Mouse (Mus musculus): ENCODE measurements around the gene Tmem205. TPM values are rescaled to one million over a fixed set of nuclear protein-coding genes. Genes with fewer than 3 reads are reported as not detected.

Tmem205 gene
- polyA plus RNA-seq, 1 experiment = 101 TPM

DNA sequence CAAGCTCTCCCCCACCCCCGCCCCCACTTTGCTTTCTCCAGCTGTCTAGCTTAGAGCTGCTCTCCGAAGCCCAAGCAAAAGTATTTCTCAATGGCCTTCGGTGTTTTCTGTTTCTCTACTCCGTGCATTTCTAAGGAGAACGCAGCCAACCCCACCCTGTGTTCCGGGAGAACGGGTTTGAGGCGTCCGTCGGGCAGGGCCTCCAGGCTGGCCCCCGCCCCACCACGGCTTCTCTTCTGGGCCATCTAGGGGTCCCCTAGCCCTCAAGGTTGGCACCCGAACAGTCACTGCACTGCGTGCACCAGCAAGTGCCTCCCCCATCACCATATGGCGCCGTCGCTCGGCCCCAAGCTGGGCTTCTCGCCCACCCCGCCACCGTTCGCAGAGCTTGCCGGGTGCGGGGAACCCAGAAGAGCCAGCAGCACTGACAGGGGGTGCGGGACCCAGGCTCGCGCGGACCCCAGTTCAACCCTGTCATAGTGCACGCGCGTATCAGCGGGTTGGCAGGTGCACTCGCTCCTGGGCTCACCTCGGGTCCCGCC is 9.8 kb downstream of the Tmem205 start:
- peak; percentile 45 for DNase-seq (ENCODE audit: low spot score)

DNA sequence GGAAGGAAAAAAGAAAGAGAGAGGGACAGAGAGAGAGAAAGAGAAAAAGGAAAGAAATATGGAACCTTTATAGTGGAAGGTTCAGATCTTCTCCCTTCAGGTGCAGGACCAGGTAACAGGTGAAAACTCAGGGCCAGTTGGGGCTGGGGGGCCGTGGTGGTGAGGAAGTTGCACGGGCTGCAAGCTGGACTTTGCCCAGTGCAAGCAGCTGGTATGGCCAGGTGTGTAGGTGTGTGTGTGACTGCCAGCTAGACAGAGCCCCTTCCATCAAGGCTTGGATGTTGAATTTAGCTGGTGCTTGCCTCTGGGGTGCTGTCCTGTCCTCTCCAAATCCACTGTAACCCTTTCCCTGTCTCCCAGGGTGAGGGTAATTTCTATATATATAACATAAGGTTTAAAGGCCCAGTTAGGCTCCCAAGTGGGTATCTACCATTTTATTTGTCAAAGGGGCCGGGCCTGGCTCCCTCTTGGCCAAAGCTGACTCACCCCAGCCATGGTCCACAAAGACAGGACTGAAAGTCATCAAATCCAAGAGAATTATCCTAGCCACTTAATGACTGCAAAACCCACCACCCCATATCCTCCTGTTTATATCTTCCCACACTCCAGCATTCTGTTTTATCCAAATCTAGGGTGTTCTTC is 10.4 kb downstream of the Tmem205 start:
- DNase-seq (ENCODE audit: low spot score) = no peak

DNA sequence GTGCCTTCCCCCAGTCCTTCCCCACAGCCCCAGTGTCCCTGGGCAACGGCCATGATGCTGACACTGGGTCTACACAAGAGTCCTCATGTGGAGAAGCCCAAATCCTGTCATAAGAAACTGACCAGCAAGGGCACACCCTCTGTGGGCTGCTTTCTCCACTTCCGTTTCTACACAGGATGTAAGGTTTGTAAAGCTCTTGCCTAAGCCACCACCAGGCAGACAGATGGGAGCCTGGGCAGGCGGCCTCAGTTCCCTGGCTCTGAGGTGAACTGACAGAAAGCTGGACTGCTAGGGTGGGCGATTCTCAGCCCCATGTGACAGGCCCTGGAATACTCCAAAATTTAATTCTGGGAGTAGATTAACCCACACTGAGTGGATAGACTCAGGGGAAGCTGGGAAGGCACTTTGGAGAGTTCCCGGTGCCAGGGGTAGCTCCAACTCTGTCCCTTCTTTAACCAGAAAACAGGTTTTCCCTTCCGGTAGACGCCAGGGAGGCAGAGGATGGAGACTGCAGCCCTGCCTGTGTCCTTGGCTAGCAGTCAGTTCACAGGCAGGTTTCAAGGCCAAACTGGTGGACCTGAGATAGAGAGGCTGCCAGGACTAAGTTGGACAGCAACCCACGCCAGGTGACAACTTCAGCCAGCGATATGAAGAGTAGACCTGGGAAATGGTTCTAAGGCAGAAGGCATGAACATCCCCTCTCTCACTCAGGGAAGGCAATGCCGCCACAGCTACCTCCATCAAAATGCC is 17.7 kb downstream of the Tmem205 start:
- DNase-seq (ENCODE audit: low spot score) = no peak

DNA sequence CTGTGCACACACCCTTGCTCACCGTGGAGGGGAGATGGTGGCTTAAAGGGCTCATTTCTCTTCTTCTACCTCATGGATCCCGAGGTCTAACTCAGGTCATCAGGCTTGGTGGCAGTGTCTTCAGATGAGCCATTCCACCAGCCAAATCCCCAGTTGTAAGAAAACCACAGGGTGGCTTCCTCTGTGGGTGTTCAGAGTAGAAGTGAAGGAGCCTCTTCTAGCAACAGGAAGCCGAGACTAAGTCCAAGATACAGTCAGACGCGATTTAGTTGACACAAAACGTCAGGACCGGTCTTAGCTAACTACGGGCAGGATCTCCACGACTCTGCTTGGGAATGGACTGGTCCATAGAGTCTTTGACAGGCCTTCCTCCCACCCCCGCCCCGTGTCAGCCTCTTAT is 19.1 kb downstream of the Tmem205 start:
- DNase-seq (ENCODE audit: low spot score) = no peak

DNA sequence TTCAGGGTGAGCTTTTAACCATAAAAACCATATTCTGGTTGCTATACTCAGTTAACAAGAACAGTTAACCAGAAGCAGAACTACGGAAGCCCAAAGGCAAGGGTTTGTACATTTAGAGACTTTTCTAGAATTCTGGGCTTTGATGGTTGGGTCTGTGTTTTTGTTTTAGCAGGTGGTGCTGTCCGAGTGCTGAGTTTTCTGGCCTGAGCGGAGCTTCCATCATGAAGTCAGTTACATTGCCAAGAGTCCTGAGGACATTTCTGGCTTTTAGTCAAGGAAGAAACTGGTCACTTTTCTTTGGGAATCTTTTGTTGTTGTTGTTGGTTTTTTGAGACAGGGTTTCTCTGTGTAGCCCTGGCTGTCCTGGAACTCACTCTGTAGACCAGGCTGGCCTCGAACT is 23.3 kb downstream of the Tmem205 start:
- DNase-seq (ENCODE audit: low spot score) = no peak

DNA sequence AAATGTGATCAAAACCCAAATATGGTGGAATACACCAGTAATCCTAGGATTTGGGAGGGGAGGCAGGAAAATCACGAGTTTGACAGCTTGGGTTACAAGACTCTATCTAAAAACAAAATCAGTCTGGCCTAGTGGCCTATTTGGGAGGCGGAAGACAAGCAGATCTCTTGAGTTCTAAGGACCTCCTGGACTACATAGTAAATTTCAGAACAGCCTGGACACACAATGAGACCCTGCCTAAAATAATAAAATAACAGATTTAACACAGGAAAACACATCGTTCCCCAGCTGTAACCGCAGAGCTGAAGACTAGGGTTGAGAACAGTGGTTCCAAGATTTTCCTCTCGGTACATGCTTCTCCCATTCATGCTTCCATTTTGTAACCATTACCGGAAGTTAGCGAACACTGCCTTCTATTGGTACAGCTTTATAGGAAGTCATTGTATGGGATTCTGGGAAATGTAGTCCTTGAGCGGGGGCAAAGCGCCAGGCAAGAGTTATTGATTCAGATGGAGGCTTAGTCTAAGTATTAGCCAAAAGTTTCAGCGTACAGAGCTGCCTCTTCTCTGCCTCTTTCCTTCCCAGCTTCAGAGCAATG is 26.0 kb downstream of the Tmem205 start:
- no peak for DNase-seq (ENCODE audit: low spot score)

DNA sequence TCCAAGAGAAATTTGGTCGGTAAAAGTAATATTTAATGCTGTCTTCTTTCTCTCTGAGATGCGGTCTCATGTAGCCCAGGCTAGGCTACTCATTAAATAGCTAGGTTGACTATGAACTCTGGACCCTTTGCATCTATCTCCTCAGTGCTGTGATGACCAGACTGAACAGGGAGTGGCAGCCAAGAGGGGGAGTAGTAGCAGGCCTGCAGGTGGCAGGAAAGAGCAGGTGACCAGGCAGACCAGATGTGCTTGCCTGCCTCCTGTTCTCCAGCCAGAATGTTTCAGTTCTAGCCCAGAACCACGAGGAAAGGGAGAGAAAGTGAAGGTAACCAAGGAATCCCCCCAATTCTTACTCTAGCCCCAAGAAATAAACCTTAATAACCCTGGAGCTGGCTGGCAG is 38.1 kb downstream of the Tmem205 start:
- no peak for DNase-seq (ENCODE audit: low spot score)

DNA sequence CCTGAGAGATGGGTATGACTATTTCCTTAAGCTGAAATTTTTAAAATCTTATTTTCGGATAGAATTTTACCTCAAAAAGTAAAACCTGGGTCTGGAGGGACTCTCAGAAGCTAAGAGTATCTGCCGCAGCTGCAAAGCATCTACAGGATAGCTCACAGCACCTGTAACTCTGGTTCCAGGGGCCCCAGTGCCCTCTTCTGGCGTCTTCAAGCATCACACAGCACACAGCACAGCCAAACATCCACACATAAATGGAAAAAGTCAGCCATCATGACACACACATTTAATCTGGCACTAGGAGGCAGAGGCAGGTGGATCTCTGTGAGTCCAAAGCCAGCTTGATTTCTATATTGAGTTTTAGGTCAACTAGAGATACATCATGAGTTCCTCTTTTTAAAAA is 50.8 kb downstream of the Tmem205 start:
- no peak for DNase-seq (ENCODE audit: low spot score)

DNA sequence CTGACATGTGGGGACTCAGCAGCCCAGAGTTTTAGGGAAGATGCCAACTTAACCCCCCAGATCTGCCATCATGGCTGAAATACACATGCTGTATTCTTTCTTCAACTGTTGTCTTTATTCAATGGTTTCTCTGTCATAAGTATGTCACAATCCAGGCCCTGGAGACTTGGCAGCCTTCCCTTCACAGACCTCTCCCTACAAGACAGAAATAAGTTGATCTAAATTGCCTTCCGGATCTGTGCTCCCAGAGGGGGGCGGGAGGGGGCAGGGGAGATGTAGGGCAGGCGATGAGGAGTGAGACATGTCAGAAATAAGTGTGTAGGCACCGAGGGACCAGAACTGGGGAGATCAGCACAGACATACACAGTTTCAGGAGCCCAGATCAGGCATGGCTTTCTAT is 55.2 kb downstream of the Tmem205 start:
- DNase-seq (ENCODE audit: low spot score) = no peak

Other genes starting within 250 kb of the Tmem205 start
- 29.2 and 35.7 TPM in 2 replicates for gene Ldlr, start 204.1 kb downstream of the Tmem205 start, polyA plus RNA-seq (2012; rRNA removed)
- 2.4 and 3.0 TPM in 2 replicates for gene Spc24, start 167.3 kb downstream of the Tmem205 start, polyA plus RNA-seq (2012; rRNA removed)
- 44.6 and 77.0 TPM in 2 replicates for gene Kank2, start 128.8 kb downstream of the Tmem205 start, polyA plus RNA-seq (2012; rRNA removed)
- 1.2 and 2.0 TPM in 2 replicates for gene Angptl8, start 92.0 kb downstream of the Tmem205 start, polyA plus RNA-seq (2012; rRNA removed)
- 89.2 and 102 TPM in 2 replicates for gene Dock6, start 74.9 kb downstream of the Tmem205 start, polyA plus RNA-seq (2012; rRNA removed)
- gene Rab3d, start 9.4 kb downstream of the Tmem205 start, polyA plus RNA-seq (2012; rRNA removed) = 54.4 and 59.9 TPM in 2 replicates
- 8.8 and 9.4 TPM in 2 replicates for gene Ccdc159, start 85 bp downstream of the Tmem205 start, polyA plus RNA-seq (2012; rRNA removed)
- 14.5 and 17.1 TPM in 2 replicates for gene Plppr2, start 9.5 kb upstream of the Tmem205 start, polyA plus RNA-seq (2012; rRNA removed)
- 4.6 and 6.4 TPM in 2 replicates for gene Swsap1, start 28.2 kb upstream of the Tmem205 start, polyA plus RNA-seq (2012; rRNA removed)
- 1.8 and 2.1 TPM in 2 replicates for gene Epor, start 36.0 kb upstream of the Tmem205 start, polyA plus RNA-seq (2012; rRNA removed)
- 25.7 and 27.3 TPM in 2 replicates for gene Rgl3, start 61.9 kb upstream of the Tmem205 start, polyA plus RNA-seq (2012; rRNA removed)
- gene Ccdc151, start 75.1 kb upstream of the Tmem205 start, polyA plus RNA-seq (2012; rRNA removed) = 0.19 and 0.29 TPM in 2 replicates
- 84.4 and 86.5 TPM in 2 replicates for gene Prkcsh, start 75.2 kb upstream of the Tmem205 start, polyA plus RNA-seq (2012; rRNA removed)
- gene Elavl3, start 124.5 kb upstream of the Tmem205 start, polyA plus RNA-seq (2012; rRNA removed) = 0.06 and 0.16 TPM in 2 replicates
- gene Gm49318, start 143.7 kb upstream of the Tmem205 start, polyA plus RNA-seq (2012; rRNA removed) = not detected in 2 replicates
- 18.0 and 21.3 TPM in 2 replicates for gene Zfp653, start 143.8 kb upstream of the Tmem205 start, polyA plus RNA-seq (2012; rRNA removed)
- 39.4 and 40.3 TPM in 2 replicates for gene Ecsit, start 157.9 kb upstream of the Tmem205 start, polyA plus RNA-seq (2012; rRNA removed)
- gene Cnn1, start 171.7 kb upstream of the Tmem205 start, polyA plus RNA-seq (2012; rRNA removed) = 3,917 and 4,778 TPM in 2 replicates
- gene Elof1, start 189.6 kb upstream of the Tmem205 start, polyA plus RNA-seq (2012; rRNA removed) = 74.8 and 97.4 TPM in 2 replicates
- 24.0 and 35.7 TPM in 2 replicates for gene Acp5, start 208.2 kb upstream of the Tmem205 start, polyA plus RNA-seq (2012; rRNA removed)
- gene Pigyl, start 229.3 kb upstream of the Tmem205 start, polyA plus RNA-seq (2012; rRNA removed) = 84.1 and 92.9 TPM in 2 replicates